Mouse (Mus musculus) embryonic fibroblast, embryonic 13.5 days (primary cell): ENCODE measurements around the gene Atp13a2.

Experiments used
- CTCF ChIP-seq: IDR thresholded peaks from 2 replicates; pipeline ENCODE4 v1.5.1; 2011; ENCODE audit warnings: mild to moderate bottlenecking, control low read depth, low read length, moderate library complexity, borderline replicate concordance; ENCODE audit not compliant: insufficient read depth
- POLR2A ChIP-seq: IDR thresholded peaks from 2 replicates; pipeline ENCODE4 v1.6.1; 2011; ENCODE audit warnings: low read depth, mild to moderate bottlenecking, control low read depth, low read length, moderate library complexity

DNA sequence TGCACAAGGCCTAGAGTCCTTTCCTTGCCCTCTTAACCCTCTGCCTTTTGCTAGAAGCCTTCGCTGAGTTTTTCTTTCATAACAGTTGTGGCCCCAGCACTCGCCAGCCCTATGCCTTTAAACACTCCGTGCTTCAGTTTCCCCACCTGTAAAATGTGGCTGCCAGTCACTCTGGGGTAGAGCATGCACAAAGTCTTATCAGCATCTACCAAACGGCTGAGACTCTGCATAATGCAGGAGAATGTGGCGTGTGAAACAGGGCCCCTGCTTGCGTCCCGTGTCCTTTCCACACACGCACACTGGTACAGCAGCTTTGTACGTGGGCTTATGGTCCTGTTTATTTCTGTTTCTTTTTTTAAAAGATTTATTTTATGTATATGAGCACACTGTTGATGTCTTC is 10.1 kb downstream of the Atp13a2 start:
- TF ChIP-seq POLR2A (no peak), CTCF (no peak)
